Mouse (Mus musculus): ENCODE measurements around the gene Vmn1r200. TPM values are rescaled to one million over a fixed set of nuclear protein-coding genes. Genes with fewer than 3 reads are reported as not detected.

Gene Vmn1r200
- polyA plus RNA-seq (2012; ENCODE audit: low replicate concordance): not detected in 2 replicates

GRCm38 (mm10) chr13:22390073-22390472, at the start of gene Vmn1r200:
TSS of gene Vmn1r200 (plus strand) at chr13:22390373.

GRCm38 (mm10) chr13:22350064-22350463, 40.1 kb upstream of the Vmn1r200 start, which contains the start of gene Vmn1r198:
TSS of gene Vmn1r198 (plus strand) at chr13:22350364.

GRCm38 (mm10) chr13:22379518-22379917, 10.7 kb upstream of the Vmn1r200 start, which contains the start of gene Vmn1r199:
TSS of gene Vmn1r199 (plus strand) at chr13:22379818.

Other genes starting within 250 kb of the Vmn1r200 start
- not detected in 2 replicates for gene Vmn1r191, start 206.4 kb upstream of the Vmn1r200 start, polyA plus RNA-seq (2012; ENCODE audit: low replicate concordance)
- not detected in 2 replicates for gene Vmn1r192, start 199.2 kb upstream of the Vmn1r200 start, polyA plus RNA-seq (2012; ENCODE audit: low replicate concordance)
- gene Vmn1r193, start 167.2 kb upstream of the Vmn1r200 start, polyA plus RNA-seq (2012; ENCODE audit: low replicate concordance): not detected in 2 replicates
- gene Vmn1r194, start 146.2 kb upstream of the Vmn1r200 start, polyA plus RNA-seq (2012; ENCODE audit: low replicate concordance): not detected in 2 replicates
- not detected in 2 replicates for gene Vmn1r195, start 119.9 kb upstream of the Vmn1r200 start, polyA plus RNA-seq (2012; ENCODE audit: low replicate concordance)
- not detected in 2 replicates for gene Vmn1r196, start 100.5 kb upstream of the Vmn1r200 start, polyA plus RNA-seq (2012; ENCODE audit: low replicate concordance)
- gene Vmn1r197, start 65.8 kb upstream of the Vmn1r200 start, polyA plus RNA-seq (2012; ENCODE audit: low replicate concordance): not detected in 2 replicates
- not detected in 2 replicates for gene Vmn1r198, start 40.0 kb upstream of the Vmn1r200 start, polyA plus RNA-seq (2012; ENCODE audit: low replicate concordance)
- gene Vmn1r199, start 10.6 kb upstream of the Vmn1r200 start, polyA plus RNA-seq (2012; ENCODE audit: low replicate concordance): not detected in 2 replicates
- not detected in 2 replicates for gene Vmn1r201, start 81.5 kb downstream of the Vmn1r200 start, polyA plus RNA-seq (2012; ENCODE audit: low replicate concordance)
- not detected in 2 replicates for gene Vmn1r202, start 115.0 kb downstream of the Vmn1r200 start, polyA plus RNA-seq (2012; ENCODE audit: low replicate concordance)
- gene Vmn1r203, start 127.7 kb downstream of the Vmn1r200 start, polyA plus RNA-seq (2012; ENCODE audit: low replicate concordance): not detected in 2 replicates
- gene Vmn1r204, start 162.8 kb downstream of the Vmn1r200 start, polyA plus RNA-seq (2012; ENCODE audit: low replicate concordance): 0.27 TPM in 1 of 2 replicates, not detected in the other
- not detected in 2 replicates for gene Vmn1r205, start 202.6 kb downstream of the Vmn1r200 start, polyA plus RNA-seq (2012; ENCODE audit: low replicate concordance)
- not detected in 2 replicates for gene Vmn1r206, start 233.9 kb downstream of the Vmn1r200 start, polyA plus RNA-seq (2012; ENCODE audit: low replicate concordance)

Data from leukemia stem cell, adult 10-12 weeks (primary cell).